Mouse (Mus musculus) 3134 (cell line): ENCODE data around the gene Olfr1386.
"Not testable (repeated sequence)": the region's sequence is repeated elsewhere in the genome, so short reads cannot be mapped to it uniquely, and the experiment has no call there.

Source experiments
- DNase-seq: peaks from one replicate; pipeline ENCODE4 v3.0.0-alpha.2; 2011; ENCODE audit warnings: low spot score; ENCODE audit not compliant: insufficient read length; ENCODE audit errors: extremely low read depth

The Olfr1386 gene

GRCm38 (mm10) chr11:49464746-49465145, at the start of gene Olfr1386:
Gene Olfr1386 (plus strand): TSS chr11:49465046.
- not testable (repeated sequence) for DNase-seq

DNA sequence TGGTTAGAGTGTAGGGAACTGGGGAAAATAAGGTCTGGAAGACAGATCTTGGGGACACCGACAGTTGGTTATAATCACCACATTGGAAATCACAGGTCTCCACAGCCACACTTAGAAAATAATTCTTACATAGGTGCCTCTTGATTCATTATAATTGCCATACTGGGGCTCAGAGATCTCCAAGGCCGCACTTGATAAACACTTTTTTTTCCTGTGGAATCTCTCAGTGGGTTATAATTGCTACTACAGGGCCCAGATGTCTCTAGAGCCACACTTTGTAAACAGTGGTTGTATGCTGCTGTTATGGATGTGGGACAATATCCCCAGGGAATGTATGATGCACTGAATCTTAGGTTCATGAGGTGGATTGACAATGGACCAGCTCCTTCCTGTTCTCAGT, 42.1 kb upstream of the Olfr1386 start, which contains the start of gene Olfr1389:
Olfr1389 (plus strand) TSS at position 301 of the 400 bp plus-strand sequence.
- DNase-seq: no peak

- DNase-seq: no peak
These were observed 39.5 kb upstream of the Olfr1386 start for GRCm38 (mm10) chr11:49425257-49425927.

GRCm38 (mm10) chr11:49429641-49430040, 35.2 kb upstream of the Olfr1386 start:
- DNase-seq: no peak

- no peak for DNase-seq
These were observed 28.4 kb upstream of the Olfr1386 start, which contains the start of gene Olfr1388 for GRCm38 (mm10) chr11:49436411-49436810. Gene Olfr1388 (plus strand): TSS chr11:49436624.

- no peak for DNase-seq
These were observed 9.8 kb upstream of the Olfr1386 start, which contains the start of gene Olfr1387 for GRCm38 (mm10) chr11:49455043-49455442. Gene Olfr1387 (plus strand): TSS chr11:49455343.

GRCm38 (mm10) chr11:49485973-49486372, 21.1 kb downstream of the Olfr1386 start:
- DNase-seq: no peak

DNA sequence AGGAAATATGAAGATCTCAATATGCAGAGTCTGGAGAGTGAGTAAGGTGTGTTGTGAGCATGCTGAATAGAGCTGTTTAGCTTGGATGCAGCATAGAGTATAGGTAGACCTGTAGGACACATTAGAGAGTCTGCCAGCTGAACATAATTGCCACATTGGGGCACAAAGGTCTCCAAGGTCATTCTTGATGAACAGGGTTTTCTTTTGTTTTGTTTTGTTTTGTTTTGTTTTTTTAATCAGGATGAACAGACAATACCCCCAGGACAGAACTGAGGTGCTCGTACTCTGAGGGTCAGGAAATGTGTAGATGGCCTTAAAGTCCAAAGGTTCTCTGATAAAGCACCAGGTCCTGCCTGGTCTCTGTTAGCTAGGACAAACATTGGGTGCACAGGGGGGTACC, 23.9 kb downstream of the Olfr1386 start, which contains the start of gene Olfr1385:
Olfr1385 (plus strand) TSS at position 301 of the 400 bp plus-strand sequence.
- not testable (repeated sequence) for DNase-seq

DNA sequence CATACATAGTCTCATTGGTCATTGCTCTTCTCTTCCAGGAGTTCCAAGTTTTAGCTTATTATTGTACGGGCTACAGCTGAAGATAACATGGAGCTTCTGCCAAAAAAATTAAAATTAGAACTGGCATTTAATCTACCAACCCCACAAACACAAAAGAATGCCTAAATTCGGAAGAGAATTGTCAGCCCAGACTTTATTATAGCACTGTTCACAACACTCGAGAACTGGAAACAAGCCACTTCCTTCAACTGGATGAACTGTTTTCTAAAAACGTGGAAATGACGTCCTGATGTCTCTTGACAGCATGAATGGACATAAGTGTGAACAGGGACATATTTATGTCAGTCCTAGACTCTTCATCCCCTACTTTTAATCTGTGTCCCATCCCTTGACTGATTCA, 53.2 kb downstream of the Olfr1386 start:
- no peak for DNase-seq

- no peak for DNase-seq
These were observed 54.5 kb downstream of the Olfr1386 start, which contains the start of gene Olfr1383 for GRCm38 (mm10) chr11:49519348-49519747. Gene Olfr1383 (plus strand): TSS chr11:49519648.
